Mouse (Mus musculus) gastrocnemius, adult 8-10 months (tissue): ENCODE data around the gene Rhob. TPM values are rescaled to one million over a fixed set of nuclear protein-coding genes. Genes with fewer than 3 reads are reported as not detected.

Experiments used
- DNase-seq, 2 experiments: peaks; one replicate each; pipeline ENCODE4 v3.0.0; 2022; ENCODE audit warnings: low spot score in 2 of 2
- total RNA-seq, 4 experiments: library from RNA; stranded (reverse); gene quantifications; 2 replicates each; pipeline ENCODE4 v1.2.4; 2022

Rhob gene
- total RNA-seq, result 10 to 100 TPM; 19.6 to 44.6 (median 26.7) TPM

- DNase-seq, result peak; percentile 95 to 96
These were observed at the start of gene Rhob for GRCm38 (mm10) chr12:8499871-8500596. Gene Rhob (minus strand): TSS chr12:8500009.

DNA sequence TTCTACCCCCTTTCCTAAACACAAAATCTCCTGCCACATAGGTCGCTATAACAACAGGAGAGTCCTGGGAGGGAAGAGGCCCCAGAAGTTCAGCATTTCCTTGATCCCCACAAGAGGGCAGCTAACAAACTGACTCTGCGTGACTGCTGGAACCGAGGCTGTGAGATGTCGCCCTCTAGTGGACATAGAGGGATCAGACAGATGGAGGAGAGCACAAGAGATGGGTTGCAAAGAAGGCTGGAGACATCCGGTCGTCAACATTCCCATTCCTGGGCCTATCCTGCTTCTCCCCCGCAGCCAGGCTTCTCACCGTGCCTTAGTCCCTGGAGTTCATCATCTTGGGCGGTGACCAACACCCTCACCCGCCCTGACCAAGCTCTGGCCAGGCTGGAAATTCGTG is 47.5 kb upstream of the Rhob start:
- peak; percentile 46 to 51 for DNase-seq

GRCm38 (mm10) chr12:8546801-8547200 is 47.0 kb upstream of the Rhob start:
- DNase-seq, result no peak

GRCm38 (mm10) chr12:8545066-8545610 is 45.3 kb upstream of the Rhob start:
- DNase-seq, result no peak

DNA sequence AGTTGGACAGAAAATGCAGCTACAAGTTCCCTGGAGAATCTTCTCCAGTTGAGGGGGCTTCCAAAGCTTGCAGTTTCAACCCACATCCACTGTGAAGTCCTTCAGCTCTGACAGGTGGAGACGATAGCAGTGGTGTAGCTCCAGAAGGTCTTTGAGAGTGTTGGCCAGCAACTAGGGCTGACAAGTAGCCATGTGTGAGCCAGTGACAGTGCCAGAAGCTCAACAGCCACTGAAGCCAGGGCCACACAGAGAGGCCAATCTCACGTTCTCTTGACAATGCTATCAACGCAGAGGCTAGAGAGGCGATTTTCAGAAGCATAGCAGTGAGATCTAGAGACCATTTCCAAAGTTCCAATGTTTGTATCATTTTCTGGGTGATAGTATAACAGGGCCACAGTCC is 42.6 kb upstream of the Rhob start:
- no peak for DNase-seq

GRCm38 (mm10) chr12:8539471-8539870 is 39.7 kb upstream of the Rhob start:
- no peak for DNase-seq

GRCm38 (mm10) chr12:8537291-8537690 is 37.5 kb upstream of the Rhob start:
- DNase-seq, result no peak

- no peak for DNase-seq
These were observed 36.6 kb upstream of the Rhob start for GRCm38 (mm10) chr12:8536221-8536965.

DNA sequence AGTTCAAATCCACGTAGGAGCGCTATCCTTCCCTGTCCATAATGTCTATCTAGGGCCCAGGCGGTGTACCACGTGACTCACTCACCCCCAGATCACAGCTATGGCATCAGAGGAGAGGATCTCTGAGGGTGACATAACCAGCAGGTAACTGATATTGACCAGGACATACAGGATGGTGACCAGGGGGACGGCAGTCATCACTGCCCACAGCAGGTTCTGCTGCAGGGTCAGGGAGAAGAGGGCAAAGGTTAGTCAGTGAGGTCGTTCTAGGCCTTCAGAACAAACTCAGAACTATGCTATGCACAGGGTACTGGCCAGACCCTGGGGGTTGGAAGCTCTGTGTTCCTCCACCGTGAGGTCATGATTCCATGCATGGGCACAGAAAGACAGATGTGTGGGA is 35.8 kb upstream of the Rhob start:
- no peak for DNase-seq

DNA sequence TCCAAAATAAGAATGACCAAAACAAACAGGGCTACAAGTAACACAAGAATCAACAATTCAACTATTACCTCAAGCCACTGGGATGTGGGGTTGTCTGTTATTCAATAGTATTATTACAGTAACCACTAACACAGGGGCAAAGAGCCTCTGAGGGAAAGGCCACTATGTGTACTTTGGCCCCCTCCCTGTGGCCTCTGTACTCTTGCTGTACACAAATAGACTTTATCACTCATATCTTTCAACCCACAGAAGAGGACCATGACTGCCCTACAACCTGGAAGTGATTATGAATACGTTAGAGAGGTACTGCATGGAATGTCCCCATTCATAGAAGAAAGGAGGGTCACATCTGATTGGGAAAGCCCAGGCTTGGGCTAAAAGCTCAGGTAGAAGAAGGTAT is 35.1 kb upstream of the Rhob start:
- no peak for DNase-seq

- no peak for DNase-seq
These were observed 28.0 kb upstream of the Rhob start for GRCm38 (mm10) chr12:8527770-8528169.

DNA sequence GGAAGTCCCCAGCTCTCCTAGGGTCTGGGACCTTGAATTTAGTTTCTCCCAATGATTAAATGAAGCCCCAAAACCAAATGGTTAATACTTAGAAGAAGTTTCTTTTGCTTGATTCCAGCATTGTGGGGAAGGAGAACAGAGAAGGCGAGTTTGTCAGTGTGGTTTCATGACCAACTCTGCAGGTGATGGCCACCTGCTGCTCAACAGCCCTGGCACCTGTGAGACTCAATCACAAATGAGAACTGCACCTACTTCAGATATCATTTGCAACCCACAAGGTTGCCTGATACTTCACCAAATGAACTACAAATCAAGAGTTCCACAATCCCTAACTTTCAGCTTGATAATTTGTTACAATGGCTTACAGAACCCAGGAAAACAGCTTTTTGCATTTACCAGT is 27.4 kb upstream of the Rhob start:
- no peak for DNase-seq

DNA sequence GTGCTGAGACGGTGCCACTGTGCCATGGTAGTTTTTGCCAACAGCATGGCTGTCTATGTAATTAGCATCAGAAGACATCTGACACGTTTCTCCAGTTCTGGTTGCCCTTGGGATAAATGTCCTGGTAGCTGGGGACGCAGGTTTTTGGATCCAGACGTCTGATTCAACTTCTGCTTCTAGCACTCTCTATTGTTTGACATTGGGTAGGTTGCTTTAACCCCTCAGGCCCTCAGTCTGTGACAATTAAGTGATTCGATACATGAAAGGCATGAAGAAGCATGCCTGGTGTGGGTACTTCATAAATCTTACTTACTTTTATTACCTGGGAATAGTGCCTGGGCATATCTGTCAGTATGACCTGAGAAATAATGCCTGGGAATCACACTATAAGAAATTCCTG is 24.3 kb upstream of the Rhob start:
- no peak for DNase-seq

DNA sequence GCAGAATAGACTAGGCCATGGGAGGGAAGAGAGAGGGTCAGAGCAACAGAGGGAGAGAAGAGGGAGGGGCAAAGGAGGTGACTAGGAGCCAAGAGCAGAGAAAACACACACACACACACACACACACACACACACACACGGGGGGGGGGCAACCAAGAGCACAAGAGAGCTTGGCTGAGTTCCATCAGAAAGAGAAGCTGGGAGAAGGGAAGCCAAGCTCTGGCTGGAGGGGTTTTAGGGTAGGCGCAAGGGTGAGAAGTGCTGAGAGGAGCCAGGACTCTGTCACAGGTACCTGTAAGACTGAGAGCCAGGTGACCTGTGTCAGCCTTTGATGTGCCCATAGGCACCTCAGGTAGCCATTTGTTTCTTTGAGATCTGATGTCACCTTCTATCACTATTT is 22.9 kb upstream of the Rhob start:
- DNase-seq, result no peak

DNA sequence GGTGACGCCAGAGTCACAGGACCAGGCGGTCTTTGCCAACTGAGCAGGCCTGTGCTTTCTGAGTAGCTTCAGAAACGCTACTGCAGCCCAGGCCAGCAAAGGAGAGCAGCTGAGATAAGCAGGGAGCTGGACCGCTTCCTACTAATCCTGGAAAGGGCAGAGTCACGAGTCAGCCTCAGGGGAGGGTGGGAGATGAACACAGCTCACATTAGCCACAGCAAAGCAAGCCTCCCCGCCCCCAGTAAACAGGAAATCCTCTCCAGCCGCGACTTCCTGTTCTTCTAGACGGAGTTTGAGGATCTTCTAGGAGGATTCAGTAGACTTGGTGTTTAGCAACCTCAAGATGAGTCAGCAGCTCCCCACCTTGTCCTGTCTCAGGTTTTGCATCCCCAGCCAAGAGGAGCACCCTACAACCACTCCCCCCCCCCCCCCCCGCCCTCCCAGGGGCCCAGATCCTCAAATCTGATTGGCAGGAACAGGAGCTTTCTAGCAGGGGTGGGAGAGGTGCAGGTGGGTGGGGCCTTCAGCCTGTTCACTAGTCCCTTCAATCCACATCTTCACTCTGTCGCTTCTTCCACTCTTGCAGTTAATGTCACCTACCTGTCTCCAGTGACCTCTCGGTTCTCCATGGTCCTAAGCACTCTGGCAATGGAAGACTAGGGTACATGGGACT is 21.7 kb upstream of the Rhob start:
- DNase-seq, result peak; percentile 56 to 67

GRCm38 (mm10) chr12:8519431-8520160 is 19.8 kb upstream of the Rhob start:
- DNase-seq, result no peak

- DNase-seq, result peak; percentile 7 to 20
These were observed 11.5 kb upstream of the Rhob start for GRCm38 (mm10) chr12:8511037-8511882.

GRCm38 (mm10) chr12:8510317-8510988 is 10.6 kb upstream of the Rhob start:
- DNase-seq, result no peak

DNA sequence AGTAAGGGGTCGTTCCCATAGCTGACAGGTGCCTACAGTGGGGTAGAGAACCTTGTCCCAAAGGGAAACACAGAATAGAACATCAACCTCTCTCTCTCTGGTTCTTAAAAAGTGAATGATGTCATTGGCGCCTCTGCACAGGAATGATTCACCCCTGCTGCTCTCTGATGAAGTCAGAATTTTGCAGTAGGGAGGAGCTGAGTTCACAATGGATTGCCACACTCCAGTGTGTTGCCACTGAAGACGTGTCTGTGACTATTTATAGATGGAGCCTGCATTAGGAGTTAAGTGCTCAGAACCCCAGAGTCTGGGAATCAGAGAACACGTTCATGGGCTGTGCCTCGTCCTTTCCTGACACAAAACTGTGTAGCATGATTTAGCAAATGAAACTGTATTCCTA is 9.9 kb upstream of the Rhob start:
- DNase-seq, result no peak
